Mouse (Mus musculus) intestine, embryonic 14.5 days (tissue): Measurements from ENCODE around the gene Dip2c. TPM values are rescaled to one million over a fixed set of nuclear protein-coding genes. Genes with fewer than 3 reads are reported as not detected.

ENCODE experiments used
- ATAC-seq: fragments of 200-750 bp; cut with Nextera tagmentation; replicated peaks from 2 replicates; pipeline ENCODE4 v1.8.0; 2017; ENCODE audit warnings: low read depth, moderate number of reproducible peaks, moderate TSS enrichment, moderate library complexity; ENCODE audit not compliant: low FRiP score, low TSS enrichment
- DNase-seq: peaks from one replicate; pipeline ENCODE4 v3.0.0-alpha.2; 2018; ENCODE audit warnings: low spot score
- H3K27ac ChIP-seq: fragments of 300-500 bp; sonication (generic); 2 replicates; pipeline ENCODE4 v1.5.1; 2014; ENCODE audit warnings: low read depth, mild to moderate bottlenecking, control low read depth
- H3K27me3 ChIP-seq: fragments of 300-500 bp; sonication (generic); replicated peaks from 2 replicates; pipeline ENCODE4 v1.6.1; 2014; ENCODE audit warnings: low read length, control low read depth; ENCODE audit not compliant: control insufficient read depth, insufficient read depth
- H3K36me3 ChIP-seq: fragments of 300-500 bp; sonication (generic); 2 replicates; pipeline ENCODE4 v1.6.1; 2014; ENCODE audit warnings: low read length, control low read depth; ENCODE audit not compliant: control insufficient read depth, insufficient read depth
- H3K4me1 ChIP-seq: fragments of 300-500 bp; sonication (generic); replicated peaks from 2 replicates; pipeline ENCODE4 v1.6.1; 2014; ENCODE audit warnings: low read length, control low read depth, mixed read lengths; ENCODE audit not compliant: control insufficient read depth, insufficient read depth
- H3K4me2 ChIP-seq: fragments of 300-500 bp; sonication (generic); 2 replicates; pipeline ENCODE4 v1.6.1; 2014; ENCODE audit warnings: low read length
- H3K4me3 ChIP-seq: fragments of 300-500 bp; sonication (generic); 2 replicates; pipeline ENCODE4 v1.5.1; 2014; ENCODE audit warnings: low read depth, low read length, control low read depth, mixed read lengths
- H3K9ac ChIP-seq: fragments of 300-500 bp; sonication (generic); 2 replicates; pipeline ENCODE4 v1.6.1; 2014; ENCODE audit warnings: mild to moderate bottlenecking, low read length
- H3K9me3 ChIP-seq: fragments of 300-500 bp; sonication (generic); 2 replicates; pipeline ENCODE4 v1.6.1; 2016; ENCODE audit warnings: low read length, control low read depth; ENCODE audit not compliant: control insufficient read depth
- WGBS: fragments of 180-500 bp; shearing (Covaris S2); extraction: QIAGEN DNeasy Blood & Tissue Kit; methylation state at CpG from one replicate; pipeline ENCODE4 v1.1.7; 2014; 5-methylcytosine and 5-hydroxymethylcytosine counted together
- polyA plus RNA-seq: library from polyadenylated mRNA; unstranded; fragments of >200 nt; fragmentation: Nextera tagmentation; extraction: Ambion mirVana; gene quantifications from 2 replicates; pipeline ENCODE4 v1.2.1, GENCODE M21; 2014

Gene Dip2c
- polyA plus RNA-seq, 1 experiment from 2014 or later = 8.6 TPM

- WGBS = 88% methylated on average over 2 of the region's 2 CpGs
- Histone ChIP-seq H3K4me3 (no peak overlapping the region), H3K9ac (no peak overlapping the region), H3K36me3 (no peaks in the 10 kb centered on the region), H3K27me3 (no peaks in the 10 kb centered on the region), H3K4me2 (no peak overlapping the region), H3K27ac (no peak overlapping the region), H3K9me3 (peaks cover 3% of the 10 kb centered on the region; the same call in 1 of the 2 replicates), H3K4me1 (no peaks in the 10 kb centered on the region)
- no peak for DNase-seq
- ATAC-seq = no peak
Measured at GRCm38 (mm10) chr13:9388017-9388416, 111.7 kb downstream of the Dip2c start.

DNA sequence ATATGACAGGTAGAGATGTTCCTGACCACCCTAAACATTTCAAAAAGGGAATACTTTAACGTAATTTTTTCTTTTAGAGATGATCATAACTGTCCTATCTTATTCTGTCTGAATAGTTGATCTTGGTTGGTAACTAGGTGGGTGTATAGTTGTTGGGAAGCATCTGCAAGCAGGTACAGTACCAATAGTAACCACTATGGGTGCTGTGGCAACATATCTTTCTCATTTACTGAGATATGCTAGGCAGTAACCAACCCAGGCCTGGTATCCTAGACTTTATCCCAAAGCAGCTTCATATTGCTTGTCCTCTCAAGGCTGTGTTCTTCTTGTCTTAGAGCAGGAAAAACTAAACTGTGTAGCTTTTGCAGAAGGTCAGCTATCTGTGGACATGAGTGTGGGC lies 113.0 kb downstream of the Dip2c start:
- Histone ChIP-seq H3K36me3 (no peaks in the 10 kb centered on the region), H3K9ac (no peak overlapping the region), H3K9me3 (peaks cover 3% of the 10 kb centered on the region; the same call in 1 of the 2 replicates), H3K4me3 (no peak overlapping the region), H3K4me2 (no peak overlapping the region), H3K27ac (no peak overlapping the region), H3K4me1 (no peaks in the 10 kb centered on the region), H3K27me3 (no peaks in the 10 kb centered on the region)
- ATAC-seq (no peak), DNase-seq (no peak)
- 77% methylated on average over 1 of the region's 1 CpGs for WGBS

DNA sequence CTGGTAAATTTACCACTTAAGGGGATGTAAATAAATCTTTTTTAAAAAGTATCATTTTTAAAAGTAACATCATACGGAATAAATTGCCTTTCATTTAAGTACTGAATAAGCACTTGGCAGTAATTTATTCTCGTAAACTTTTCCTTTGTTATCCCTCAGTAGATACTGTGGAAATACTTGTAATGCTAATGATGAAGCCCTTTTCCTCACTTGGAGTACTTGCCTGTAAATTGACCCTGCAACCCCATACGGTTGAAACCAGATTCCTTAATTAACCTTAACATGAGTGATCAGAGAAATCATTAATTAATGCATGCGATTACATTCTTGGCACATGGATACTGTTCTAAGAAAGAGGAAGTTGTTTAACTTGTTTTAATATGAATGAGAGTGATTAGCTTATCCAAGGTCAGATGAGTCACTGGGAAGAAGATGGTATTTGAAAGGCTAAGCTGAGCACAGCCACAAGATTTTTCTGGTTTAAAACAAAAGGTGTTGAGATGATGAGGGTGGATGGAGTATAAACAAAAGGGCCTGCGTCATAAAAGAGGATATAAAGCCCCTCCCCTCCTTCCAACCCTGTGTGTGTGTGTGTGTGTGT lies 114.0 kb downstream of the Dip2c start:
- ATAC-seq = no peak
- no peak overlapping the region for H3K4me3 ChIP-seq
- no peak overlapping the region for H3K27ac ChIP-seq
- no peak overlapping the region for H3K4me2 ChIP-seq
- H3K9me3 ChIP-seq = peaks cover 3% of the 10 kb centered on the region; the same call in 1 of the 2 replicates
- H3K4me1 ChIP-seq = no peaks in the 10 kb centered on the region
- H3K9ac ChIP-seq = no peak overlapping the region
- 52% methylated on average over 5 of the region's 5 CpGs for WGBS
- H3K36me3 ChIP-seq = no peaks in the 10 kb centered on the region
- no peaks in the 10 kb centered on the region for H3K27me3 ChIP-seq
- DNase-seq = no peak

DNA sequence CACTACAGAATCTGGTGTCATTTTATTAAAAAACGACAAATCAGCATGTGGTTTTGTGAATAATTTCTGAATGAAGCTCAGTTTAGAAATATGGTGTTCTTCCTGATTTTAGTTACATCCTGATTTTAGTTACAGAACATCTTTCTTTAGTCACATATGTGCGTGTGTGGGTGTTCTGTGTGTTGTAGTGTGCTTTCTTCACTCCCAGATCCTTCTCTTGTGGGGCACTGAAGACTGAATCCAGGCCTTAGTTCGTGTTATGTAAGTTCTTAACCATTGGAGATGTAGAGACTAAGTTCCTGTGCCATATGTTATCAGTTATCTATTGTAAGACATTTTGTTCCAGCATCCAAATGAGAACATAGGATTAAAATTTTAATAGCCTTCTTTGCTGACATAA lies 117.1 kb downstream of the Dip2c start:
- Histone ChIP-seq H3K4me2 (no peak overlapping the region), H3K27ac (no peak overlapping the region), H3K27me3 (no peaks in the 10 kb centered on the region), H3K4me1 (no peaks in the 10 kb centered on the region), H3K36me3 (no peaks in the 10 kb centered on the region), H3K4me3 (no peak overlapping the region), H3K9me3 (no peaks in the 10 kb centered on the region), H3K9ac (no peak overlapping the region)
- DNase-seq (no peak), ATAC-seq (no peak)
- WGBS = 85% methylated on average over 3 of the region's 3 CpGs

DNA sequence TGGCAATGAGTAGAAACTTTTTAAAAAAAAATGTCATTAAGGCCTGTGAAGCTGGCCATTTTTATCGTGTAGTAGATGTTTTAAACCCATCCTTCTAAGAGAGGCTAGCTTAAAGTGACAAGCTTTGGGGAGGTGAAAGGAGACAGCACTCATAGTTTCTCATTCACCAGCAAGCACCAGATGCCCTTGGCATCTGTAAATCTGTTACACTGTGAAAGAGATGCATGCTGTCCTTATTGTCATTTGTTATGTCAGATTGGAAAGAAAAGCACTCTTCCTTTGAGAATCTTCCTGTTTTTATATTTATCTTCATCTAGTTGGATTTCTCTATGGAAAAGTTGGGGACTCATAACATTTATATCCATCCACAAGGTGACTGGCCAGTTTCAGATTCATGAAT lies 119.0 kb downstream of the Dip2c start:
- DNase-seq = no peak
- no peak overlapping the region for H3K27ac ChIP-seq
- H3K36me3 ChIP-seq = no peaks in the 10 kb centered on the region
- no peaks in the 10 kb centered on the region for H3K4me1 ChIP-seq
- ATAC-seq = no peak
- H3K9ac ChIP-seq = no peak overlapping the region
- H3K4me3 ChIP-seq = no peak overlapping the region
- 47% methylated on average over 1 of the region's 1 CpGs for WGBS
- H3K27me3 ChIP-seq = no peaks in the 10 kb centered on the region
- no peak overlapping the region for H3K4me2 ChIP-seq
- H3K9me3 ChIP-seq = no peaks in the 10 kb centered on the region

DNA sequence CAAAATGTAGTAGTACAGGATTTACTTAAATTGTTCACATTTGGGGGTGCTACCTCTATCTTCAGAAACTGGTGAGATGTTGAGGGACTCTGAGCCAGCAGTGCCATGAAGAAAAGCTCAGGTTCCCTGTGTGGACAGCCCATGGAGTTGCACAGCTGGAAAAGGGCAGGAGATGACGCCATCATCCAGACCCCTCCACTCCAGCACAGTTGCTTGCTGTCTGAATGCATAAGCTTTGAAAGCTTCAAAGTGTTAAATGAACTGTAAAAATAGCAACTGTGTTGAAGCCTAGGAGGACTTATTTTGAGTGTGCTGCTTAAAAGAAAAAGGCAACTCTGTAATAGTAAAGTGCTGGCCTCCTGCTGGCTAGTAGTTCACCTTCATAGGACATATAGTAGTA lies 122.5 kb downstream of the Dip2c start:
- no peak overlapping the region for H3K27ac ChIP-seq
- H3K4me3 ChIP-seq = no peak overlapping the region
- no peak overlapping the region for H3K9ac ChIP-seq
- H3K27me3 ChIP-seq = no peaks in the 10 kb centered on the region
- 84% methylated on average over 1 of the region's 1 CpGs for WGBS
- DNase-seq (no peak), ATAC-seq (no peak)
- no peaks in the 10 kb centered on the region for H3K4me1 ChIP-seq
- no peaks in the 10 kb centered on the region; the same call in 1 of the 2 replicates for H3K9me3 ChIP-seq
- no peaks in the 10 kb centered on the region for H3K36me3 ChIP-seq
- no peak overlapping the region for H3K4me2 ChIP-seq

- H3K36me3 ChIP-seq = no peaks in the 10 kb centered on the region
- DNase-seq = no peak
- no peaks in the 10 kb centered on the region; the same call in 1 of the 2 replicates for H3K9me3 ChIP-seq
- 63% methylated on average over 1 of the region's 1 CpGs for WGBS
- H3K27ac ChIP-seq = no peak overlapping the region
- H3K27me3 ChIP-seq = no peaks in the 10 kb centered on the region
- no peak overlapping the region for H3K9ac ChIP-seq
- H3K4me2 ChIP-seq = no peak overlapping the region
- no peak overlapping the region for H3K4me3 ChIP-seq
- no peak for ATAC-seq
- H3K4me1 ChIP-seq = no peaks in the 10 kb centered on the region
Measured at GRCm38 (mm10) chr13:9405399-9405798, 129.1 kb downstream of the Dip2c start.

GRCm38 (mm10) chr13:9408983-9409382 lies 132.7 kb downstream of the Dip2c start:
- H3K27me3 ChIP-seq = no peaks in the 10 kb centered on the region
- 96% methylated on average over 4 of the region's 4 CpGs for WGBS
- DNase-seq = no peak
- no peak overlapping the region for H3K4me2 ChIP-seq
- no peak overlapping the region for H3K4me3 ChIP-seq
- no peaks in the 10 kb centered on the region for H3K36me3 ChIP-seq
- no peaks in the 10 kb centered on the region for H3K9me3 ChIP-seq
- no peaks in the 10 kb centered on the region for H3K4me1 ChIP-seq
- no peak overlapping the region for H3K27ac ChIP-seq
- no peak overlapping the region for H3K9ac ChIP-seq
- no peak for ATAC-seq

DNA sequence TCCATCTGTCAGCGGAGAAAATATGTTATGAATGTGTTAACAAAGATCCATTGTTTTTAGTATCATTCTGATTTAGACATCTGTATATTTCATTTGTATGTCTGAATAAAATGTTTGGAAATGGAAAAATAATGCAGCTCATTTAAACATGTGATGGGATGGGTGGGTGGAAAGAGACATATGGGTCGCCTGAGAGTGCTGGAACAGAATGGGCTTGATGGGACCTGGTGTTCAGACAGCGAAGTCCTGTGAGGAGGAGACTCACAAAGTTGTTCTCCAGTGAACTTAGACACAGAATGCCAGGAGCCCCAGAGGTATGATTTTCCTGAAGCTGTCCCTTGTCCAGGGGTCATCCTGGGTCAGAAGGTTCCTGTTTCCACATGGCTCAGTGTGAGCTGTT lies 142.1 kb downstream of the Dip2c start:
- Histone ChIP-seq H3K9ac (no peak overlapping the region), H3K4me1 (no peaks in the 10 kb centered on the region), H3K27ac (no peak overlapping the region), H3K9me3 (no peaks in the 10 kb centered on the region), H3K27me3 (no peaks in the 10 kb centered on the region), H3K4me2 (no peak overlapping the region), H3K4me3 (no peak overlapping the region), H3K36me3 (no peaks in the 10 kb centered on the region)
- ATAC-seq (no peak), DNase-seq (no peak)
- WGBS = 87% methylated on average over 3 of the region's 3 CpGs
